Mouse (Mus musculus) embryonic facial prominence, embryonic 14.5 days (tissue): ENCODE data around the gene Bud31. TPM values are rescaled to one million over a fixed set of nuclear protein-coding genes. Genes with fewer than 3 reads are reported as not detected.

Experiments
- ATAC-seq: fragments of 200-750 bp; cut with Nextera tagmentation; 2 replicates; pipeline ENCODE4 v1.8.0; 2017; ENCODE audit warnings: low read depth, moderate number of reproducible peaks, moderate TSS enrichment
- DNase-seq: peaks from one replicate; pipeline ENCODE4 v3.0.0-alpha.2; 2015; ENCODE audit warnings: low spot score
- H3K27ac ChIP-seq: fragments of 300-500 bp; sonication (generic); replicated peaks from 2 replicates; pipeline ENCODE4 v1.5.1; 2014; ENCODE audit warnings: low read depth, mild to moderate bottlenecking, low read length, moderate library complexity
- H3K27me3 ChIP-seq: fragments of 300-500 bp; sonication (generic); replicated peaks from 2 replicates; pipeline ENCODE4 v1.6.1; 2014; ENCODE audit warnings: low read length; ENCODE audit not compliant: control insufficient read depth, insufficient read depth
- H3K36me3 ChIP-seq: fragments of 300-500 bp; sonication (generic); 2 replicates; pipeline ENCODE4 v1.6.1; 2014; ENCODE audit warnings: low read length, mixed read lengths; ENCODE audit not compliant: control insufficient read depth, insufficient read depth
- H3K4me1 ChIP-seq: fragments of 300-500 bp; sonication (generic); 2 replicates; pipeline ENCODE4 v1.6.1; 2014; ENCODE audit warnings: antibody characterized with exemption, low read length; ENCODE audit not compliant: control insufficient read depth, insufficient read depth
- H3K4me2 ChIP-seq: fragments of 300-500 bp; sonication (generic); 2 replicates; pipeline ENCODE4 v1.6.1; 2014; ENCODE audit warnings: low read depth, mild to moderate bottlenecking, low read length, moderate library complexity, mixed read lengths
- H3K4me3 ChIP-seq: fragments of 300-500 bp; sonication (generic); 2 replicates; pipeline ENCODE4 v1.5.1; 2014; ENCODE audit warnings: low read depth, mild to moderate bottlenecking, low read length
- H3K9ac ChIP-seq: fragments of 300-500 bp; sonication (generic); 2 replicates; pipeline ENCODE4 v1.6.1; 2014; ENCODE audit warnings: low read depth, mild to moderate bottlenecking, low read length, moderate library complexity, mixed read lengths
- H3K9me3 ChIP-seq: fragments of 300-500 bp; sonication (generic); 2 replicates; pipeline ENCODE4 v1.6.1; 2016; ENCODE audit warnings: low read length; ENCODE audit not compliant: control insufficient read depth
- WGBS: fragments of 180-500 bp; shearing (Covaris S2); extraction: QIAGEN DNeasy Blood & Tissue Kit; methylation state at CpG from one replicate; pipeline ENCODE4 v1.1.7; 2014; 5-methylcytosine and 5-hydroxymethylcytosine counted together
- polyA plus RNA-seq: library from polyadenylated mRNA; unstranded; fragments of >200 nt; fragmentation: Nextera tagmentation; extraction: Ambion mirVana; gene quantifications from 2 replicates; pipeline ENCODE4 v1.2.1, GENCODE M21; 2014

Bud31 gene
- polyA plus RNA-seq, 1 experiment from 2014 or later, result 177 TPM

DNA sequence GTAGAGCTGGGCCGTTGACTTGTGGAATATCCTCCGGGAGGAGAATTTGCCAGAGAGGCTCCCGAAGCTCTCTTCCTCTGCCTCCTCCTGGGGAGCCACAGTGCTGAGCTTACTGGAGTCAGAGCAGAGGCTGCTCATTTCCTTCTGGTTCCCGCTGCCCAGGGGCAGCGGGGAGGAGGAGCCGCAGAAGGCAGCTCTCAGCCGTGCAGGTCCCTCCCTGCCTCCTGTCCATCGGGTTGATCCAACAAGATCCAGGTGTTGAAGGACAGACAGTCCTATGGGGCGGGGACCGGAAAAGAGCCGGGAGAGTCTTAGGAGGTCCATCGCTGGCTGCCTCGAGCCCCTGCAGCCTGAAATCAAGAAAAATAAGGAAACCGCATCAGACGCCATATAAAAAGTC is 25.0 kb downstream of the Bud31 start:
- Histone ChIP-seq H3K27me3 (no peaks in the 10 kb centered on the region), H3K4me2 (no peak overlapping the region), H3K27ac (no peak overlapping the region), H3K4me1 (peaks cover 15% of the 10 kb centered on the region; the same call in 1 of the 2 replicates), H3K9me3 (no peaks in the 10 kb centered on the region), H3K36me3 (peaks cover 46% of the 10 kb centered on the region), H3K9ac (0 out of 2 replicates have a peak overlapping the region, but pooled peaks have one; percentile 15), H3K4me3 (no peak overlapping the region)
- WGBS, result 80% methylated on average over 15 of the region's 15 CpGs
- ATAC-seq (no peak), DNase-seq (no peak)

DNA sequence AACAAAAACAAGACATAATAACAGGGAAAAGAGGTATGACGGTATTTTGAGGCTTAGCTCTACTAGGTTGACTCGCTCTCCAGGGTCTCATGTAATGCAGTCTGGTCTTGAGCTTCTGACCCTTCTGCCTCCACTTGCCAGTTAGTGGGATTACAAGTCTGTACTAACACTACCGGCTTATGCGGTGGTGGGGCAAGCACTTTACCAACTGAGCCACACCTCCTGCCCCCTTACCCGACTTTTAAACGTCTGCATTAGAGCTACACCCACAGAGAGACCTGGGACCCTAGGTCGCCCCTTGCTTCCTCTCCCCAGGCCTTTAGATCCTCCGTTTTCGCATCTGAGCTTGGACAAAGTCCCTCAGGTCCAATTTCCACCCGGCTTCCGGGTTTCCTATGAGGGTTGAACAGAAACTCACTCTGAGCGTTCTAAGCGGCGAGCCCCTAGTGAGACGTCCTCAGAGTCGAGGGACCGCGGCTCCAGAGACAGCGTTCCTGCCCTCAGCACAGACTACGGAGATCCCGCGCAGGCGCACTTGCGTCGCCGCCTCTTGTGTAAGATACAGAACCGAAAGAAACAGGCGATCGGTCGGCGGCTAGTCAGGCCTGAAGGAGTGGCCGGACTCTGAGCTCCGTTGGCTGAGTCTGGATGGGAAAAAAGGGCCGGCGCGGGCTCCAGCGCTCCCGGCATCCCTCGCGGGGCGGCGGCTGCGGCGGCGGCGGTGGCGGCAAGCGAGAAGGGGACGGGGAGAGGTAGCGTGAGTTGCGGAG is 26.6 kb downstream of the Bud31 start, which contains the start of the genes Ptcd1 and Cpsf4:
Gene Ptcd1, minus strand, starts transcription at position 573 of the 770 bp plus-strand sequence.
Gene Cpsf4, plus strand, starts transcription at position 678 of the 770 bp plus-strand sequence.
- Histone ChIP-seq H3K4me1 (peaks cover 15% of the 10 kb centered on the region; the same call in 1 of the 2 replicates), H3K27ac (peak within 1 kb of the TSS; percentile 79), H3K4me3 (peak within 1 kb of the TSS; percentile 93), H3K27me3 (no peaks in the 10 kb centered on the region), H3K9ac (peak within 1 kb of the TSS; percentile 94), H3K9me3 (no peaks in the 10 kb centered on the region), H3K36me3 (peaks cover 52% of the 10 kb centered on the region), H3K4me2 (peak within 1 kb of the TSS; percentile 96)
- peak; percentile 96 for ATAC-seq
- peak; percentile 100 for DNase-seq
- 1% methylated on average over 34 of the region's 51 CpGs for WGBS

DNA sequence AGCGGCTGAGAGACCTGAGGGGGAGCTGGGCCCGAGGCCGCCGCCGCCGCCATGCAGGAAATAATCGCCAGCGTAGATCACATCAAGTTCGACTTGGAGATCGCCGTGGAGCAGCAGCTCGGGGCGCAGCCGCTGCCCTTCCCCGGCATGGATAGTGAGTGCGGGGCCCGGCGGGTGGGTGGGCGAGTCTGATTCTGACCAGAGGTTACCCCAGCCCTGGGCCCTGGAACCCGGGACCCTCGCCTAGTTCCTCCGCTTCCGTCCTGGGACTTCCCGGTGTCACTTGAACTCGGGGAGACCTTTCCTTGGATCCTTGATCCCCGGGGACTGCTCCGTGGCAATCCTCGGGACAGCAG is 27.1 kb downstream of the Bud31 start:
- H3K36me3 ChIP-seq, result peaks cover 53% of the 10 kb centered on the region

DNA sequence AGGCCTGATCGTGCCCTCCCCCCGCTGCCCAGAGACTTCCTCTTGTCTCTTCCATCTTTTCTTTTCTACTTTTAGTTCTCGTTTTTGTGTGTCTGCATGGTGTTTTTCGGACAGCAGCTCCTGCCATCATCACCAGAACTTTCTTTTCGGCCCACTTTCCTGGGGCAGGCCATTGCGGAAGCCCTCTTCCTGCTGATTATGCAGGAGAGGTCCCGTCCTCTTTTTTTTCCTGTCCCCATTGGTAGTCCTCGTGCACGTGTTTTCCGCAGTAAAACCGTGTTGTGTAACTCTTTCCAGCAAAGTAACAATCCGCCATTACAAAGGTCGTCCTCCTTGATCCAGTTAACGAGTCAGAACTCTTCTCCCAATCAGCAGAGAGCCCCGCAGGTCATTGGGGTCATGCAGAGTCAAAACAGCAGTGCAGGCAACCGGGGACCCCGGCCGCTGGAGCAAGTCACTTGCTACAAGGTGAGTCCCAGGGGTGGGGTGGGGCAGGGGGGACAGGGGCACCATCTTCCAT is 38.4 kb downstream of the Bud31 start:
- 84% methylated on average over 18 of the region's 18 CpGs for WGBS
- no peak overlapping the region for H3K9ac ChIP-seq
- H3K36me3 ChIP-seq, result peaks cover 98% of the 10 kb centered on the region
- DNase-seq, result no peak
- no peak overlapping the region for H3K4me2 ChIP-seq
- no peaks in the 10 kb centered on the region for H3K9me3 ChIP-seq
- H3K4me3 ChIP-seq, result no peak overlapping the region
- no peak overlapping the region for H3K27ac ChIP-seq
- ATAC-seq, result no peak
- H3K4me1 ChIP-seq, result no peaks in the 10 kb centered on the region
- H3K27me3 ChIP-seq, result no peaks in the 10 kb centered on the region

More for the DNA sequence above, 27.1 kb downstream of the Bud31 start:
- DNase-seq, result peak; percentile 40
- WGBS, result 3% methylated on average over 10 of the region's 28 CpGs
- peak overlapping the region; percentile 96 for H3K4me2 ChIP-seq
- H3K4me1 ChIP-seq, result peaks cover 15% of the 10 kb centered on the region; the same call in 1 of the 2 replicates
- peak overlapping the region; percentile 79 for H3K27ac ChIP-seq
- H3K4me3 ChIP-seq, result peak overlapping the region; percentile 93
- no peaks in the 10 kb centered on the region for H3K27me3 ChIP-seq
- peak; percentile 36 for ATAC-seq
- H3K9me3 ChIP-seq, result no peaks in the 10 kb centered on the region
- peak overlapping the region; percentile 94 for H3K9ac ChIP-seq

DNA sequence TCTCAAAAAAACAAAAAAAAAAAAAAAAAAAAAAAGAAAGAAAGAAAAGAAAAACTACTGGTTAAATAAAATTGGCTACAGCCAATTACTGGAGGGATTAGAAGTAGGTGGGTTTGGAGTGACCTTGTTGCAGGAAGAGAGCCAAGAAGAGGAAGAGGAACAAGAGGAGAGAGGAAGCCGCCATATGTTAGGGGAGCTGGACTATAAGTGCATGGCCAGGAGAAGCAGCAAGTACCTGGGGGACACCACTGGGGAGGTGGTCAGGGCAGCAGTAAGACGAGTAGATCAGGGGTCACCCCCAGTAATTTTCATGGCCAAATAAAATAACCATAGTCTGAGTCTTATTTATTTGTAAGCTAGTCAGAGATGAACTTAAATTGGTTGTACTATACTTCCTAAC is 45.1 kb downstream of the Bud31 start:
- Histone ChIP-seq H3K27ac (no peak overlapping the region), H3K36me3 (peaks cover 83% of the 10 kb centered on the region), H3K27me3 (no peaks in the 10 kb centered on the region), H3K4me3 (no peak overlapping the region), H3K9me3 (no peaks in the 10 kb centered on the region), H3K4me2 (no peak overlapping the region), H3K9ac (no peak overlapping the region), H3K4me1 (peaks cover 4% of the 10 kb centered on the region; the same call in 1 of the 2 replicates)
- no peak for DNase-seq
- no peak for ATAC-seq
- WGBS, result 86% methylated on average over 2 of the region's 2 CpGs

DNA sequence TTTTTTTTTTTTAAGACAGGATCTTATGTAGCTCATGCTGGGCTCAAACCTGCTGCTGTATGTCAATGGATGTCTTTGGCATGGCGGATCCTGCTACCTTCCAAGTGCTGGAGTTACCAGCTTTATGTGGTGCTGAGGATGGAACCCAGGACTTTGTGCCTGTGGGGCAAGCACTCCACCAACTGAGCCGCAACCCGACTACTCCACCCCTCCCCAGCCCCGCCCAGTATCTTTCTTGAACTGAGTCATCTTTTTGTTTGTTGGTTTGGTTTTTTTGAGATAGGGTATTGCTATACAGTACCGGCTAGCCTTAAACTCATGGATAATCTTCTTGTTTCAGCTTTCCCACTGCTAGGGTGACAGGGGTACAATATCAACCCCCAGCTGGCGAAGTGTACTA is 49.3 kb downstream of the Bud31 start:
- Histone ChIP-seq H3K4me3 (no peak overlapping the region), H3K4me2 (peak overlapping the region; percentile 87; the same call in 1 of the 2 replicates), H3K9ac (no peak overlapping the region), H3K36me3 (peaks cover 47% of the 10 kb centered on the region), H3K4me1 (peaks cover 9% of the 10 kb centered on the region; the same call in 1 of the 2 replicates), H3K9me3 (no peaks in the 10 kb centered on the region), H3K27ac (no peak overlapping the region), H3K27me3 (no peaks in the 10 kb centered on the region)
- ATAC-seq, result no peak
- WGBS, result 92% methylated on average over 6 of the region's 6 CpGs
- no peak for DNase-seq

DNA sequence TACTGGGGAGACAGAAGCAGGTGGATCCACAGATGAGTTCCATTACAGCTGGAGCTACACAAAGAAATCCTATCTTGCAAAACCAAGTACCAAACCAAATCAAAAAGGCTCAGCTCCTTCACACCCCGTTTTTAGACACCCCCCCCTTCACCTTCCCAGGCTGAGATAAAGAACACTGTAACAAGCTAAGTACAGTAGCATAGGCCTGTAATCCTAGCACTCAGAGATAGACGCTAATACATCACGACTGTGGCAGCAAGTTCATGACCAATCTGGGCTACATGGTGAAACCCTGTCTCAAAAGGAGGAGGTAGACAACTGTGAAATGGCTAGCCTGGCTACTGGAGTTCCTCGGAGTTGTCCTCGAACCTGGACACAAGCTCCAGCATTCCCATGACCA is 50.2 kb downstream of the Bud31 start:
- H3K36me3 ChIP-seq, result peaks cover 47% of the 10 kb centered on the region
- no peak for ATAC-seq
- no peak overlapping the region; the same call in 1 of the 2 replicates for H3K27ac ChIP-seq
- H3K9me3 ChIP-seq, result no peaks in the 10 kb centered on the region
- no peak for DNase-seq
- H3K4me3 ChIP-seq, result peak overlapping the region; percentile 82
- peak overlapping the region; percentile 96 for H3K9ac ChIP-seq
- H3K4me2 ChIP-seq, result peak overlapping the region; percentile 87
- H3K4me1 ChIP-seq, result peaks cover 9% of the 10 kb centered on the region; the same call in 1 of the 2 replicates
- WGBS, result 44% methylated on average over 5 of the region's 5 CpGs
- H3K27me3 ChIP-seq, result no peaks in the 10 kb centered on the region

DNA sequence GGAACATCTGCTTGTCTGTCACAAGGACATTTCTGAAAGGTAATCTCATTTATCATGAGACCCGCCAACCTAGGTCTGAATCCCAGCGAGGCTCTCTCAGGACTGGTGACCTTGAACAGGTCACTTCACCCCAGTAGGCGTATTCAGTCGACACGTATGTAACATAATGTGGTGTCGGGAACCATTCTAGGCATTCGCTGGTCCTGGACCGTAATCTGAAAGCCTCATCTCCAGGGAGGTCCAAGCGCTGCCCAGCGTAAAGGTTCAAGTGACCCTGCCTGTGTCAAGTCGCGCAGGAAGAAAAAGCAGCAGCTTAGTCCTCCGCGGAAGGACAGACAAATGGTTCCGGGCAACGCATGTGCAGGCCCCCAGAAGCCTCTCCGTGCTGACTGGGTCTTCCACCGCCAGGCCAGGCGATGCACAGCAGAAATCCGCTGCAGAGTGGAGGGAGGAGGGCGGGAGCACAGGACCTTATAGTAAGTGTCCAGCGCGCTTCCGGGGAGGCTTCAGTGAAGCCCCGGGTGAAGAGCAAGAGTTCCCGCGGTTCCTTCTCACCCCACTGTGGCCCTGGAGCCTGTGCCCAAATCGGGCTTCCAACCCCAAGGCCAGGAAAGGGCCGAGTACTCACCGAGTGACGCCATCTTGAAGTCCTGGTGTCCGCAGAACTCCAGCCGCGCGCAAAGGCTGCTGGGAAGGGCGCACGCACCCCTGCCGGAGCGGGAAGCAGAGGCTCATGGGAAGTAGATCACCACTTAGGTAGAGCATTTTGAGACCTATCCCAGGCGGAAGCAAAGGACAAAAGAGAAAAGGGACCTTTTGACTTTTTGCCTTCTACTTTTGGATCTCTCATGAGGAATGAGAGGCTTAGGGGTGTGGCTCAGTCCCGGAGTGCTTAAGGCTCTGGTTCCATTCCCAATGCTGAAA is 51.0 kb downstream of the Bud31 start:
- 1% methylated on average over 39 of the region's 41 CpGs for WGBS
- ATAC-seq, result peak; percentile 95
- Histone ChIP-seq H3K4me1 (peaks cover 9% of the 10 kb centered on the region; the same call in 1 of the 2 replicates), H3K36me3 (peaks cover 46% of the 10 kb centered on the region), H3K9ac (peak overlapping the region; percentile 96), H3K4me2 (peak overlapping the region; percentile 87), H3K27me3 (no peaks in the 10 kb centered on the region), H3K27ac (peak overlapping the region; percentile 76), H3K4me3 (peak overlapping the region; percentile 82), H3K9me3 (no peaks in the 10 kb centered on the region)
- peak; percentile 95 for DNase-seq
